Mouse (Mus musculus) liver, embryonic 16.5 days (tissue): ENCODE data around the gene Epha3. TPM values are rescaled to one million over a fixed set of nuclear protein-coding genes. Genes with fewer than 3 reads are reported as not detected.

Experiments
- ATAC-seq: fragments of 200-750 bp; cut with Nextera tagmentation; 2 replicates; pipeline ENCODE4 v1.8.0; 2017; ENCODE audit warnings: low read depth, mild to moderate bottlenecking, moderate number of reproducible peaks, moderate library complexity
- H3K27ac ChIP-seq: fragments of 300-500 bp; sonication (generic); 2 replicates; pipeline ENCODE4 v1.5.1; 2014; ENCODE audit warnings: mild to moderate bottlenecking, low read length
- H3K27me3 ChIP-seq: fragments of 300-500 bp; sonication (generic); 2 replicates; pipeline ENCODE4 v1.6.1; 2014; ENCODE audit warnings: low read depth, low read length, mixed read lengths; ENCODE audit not compliant: control insufficient read depth, insufficient read depth
- H3K36me3 ChIP-seq: fragments of 300-500 bp; sonication (generic); 2 replicates; pipeline ENCODE4 v1.6.1; 2014; ENCODE audit warnings: mild to moderate bottlenecking; ENCODE audit not compliant: control insufficient read depth, insufficient read depth
- H3K4me1 ChIP-seq: fragments of 300-500 bp; sonication (generic); 2 replicates; pipeline ENCODE4 v1.6.1; 2014; ENCODE audit warnings: low read depth, low read length, mixed read lengths; ENCODE audit not compliant: control insufficient read depth
- H3K4me2 ChIP-seq: fragments of 300-500 bp; sonication (generic); 2 replicates; pipeline ENCODE4 v1.6.1; 2014; ENCODE audit warnings: low read depth, low read length, mixed read lengths
- H3K4me3 ChIP-seq: fragments of 300-500 bp; sonication (generic); 2 replicates; pipeline ENCODE4 v1.5.1; 2014; ENCODE audit warnings: low read depth, mild to moderate bottlenecking, low read length
- H3K9ac ChIP-seq: fragments of 300-500 bp; sonication (generic); 2 replicates; pipeline ENCODE4 v1.6.1; 2014; ENCODE audit warnings: low read depth, low read length
- H3K9me3 ChIP-seq: fragments of 300-500 bp; sonication (generic); replicated peaks from 2 replicates; pipeline ENCODE4 v1.6.1; 2016; ENCODE audit warnings: low read length; ENCODE audit not compliant: control insufficient read depth
- WGBS: fragments of 180-500 bp; shearing (Covaris S2); extraction: QIAGEN DNeasy Blood & Tissue Kit; methylation state at CpG from one replicate; pipeline ENCODE4 v1.1.7; 2014; ENCODE audit not compliant: insufficient replicate concordance; 5-methylcytosine and 5-hydroxymethylcytosine counted together
- polyA plus RNA-seq: library from polyadenylated mRNA; unstranded; fragments of >200 nt; fragmentation: Nextera tagmentation; extraction: Ambion mirVana; gene quantifications from 2 replicates; pipeline ENCODE4 v1.2.1, GENCODE M21; 2015

Epha3 gene
- polyA plus RNA-seq, 1 experiment from 2014 or later, result 0.81 TPM

DNA sequence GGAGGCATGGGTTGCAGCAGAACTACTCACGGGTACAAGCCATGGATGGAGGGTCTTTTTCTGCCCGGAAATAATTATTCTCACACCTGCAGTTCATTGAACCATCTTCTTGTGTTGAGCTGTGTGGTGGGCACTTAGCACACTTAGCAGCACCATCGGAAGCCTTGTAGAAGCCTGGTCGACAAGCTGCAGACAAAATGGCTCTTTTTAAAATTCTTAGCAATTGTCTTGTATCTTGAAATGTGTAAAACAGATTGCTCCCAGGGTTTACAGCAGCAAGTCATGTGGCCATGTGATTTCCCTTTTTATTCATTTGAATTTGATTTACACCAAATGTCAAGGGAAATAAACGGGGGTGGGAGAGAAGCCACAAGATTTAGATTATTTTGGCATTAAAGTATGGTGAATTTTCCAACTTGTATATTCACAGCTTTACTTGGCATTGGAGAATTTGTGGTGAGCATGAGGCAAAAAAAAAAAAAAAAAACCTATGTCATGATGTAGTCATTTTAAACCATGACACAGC is 210.5 kb downstream of the Epha3 start:
- H3K27ac ChIP-seq, result no peak overlapping the region
- H3K9me3 ChIP-seq, result no peaks in the 10 kb centered on the region
- H3K4me3 ChIP-seq, result no peak overlapping the region
- no peak overlapping the region for H3K9ac ChIP-seq
- no peak for ATAC-seq
- no peaks in the 10 kb centered on the region for H3K27me3 ChIP-seq
- H3K36me3 ChIP-seq, result no peaks in the 10 kb centered on the region
- H3K4me2 ChIP-seq, result no peak overlapping the region
- WGBS, result 67% methylated on average over 5 of the region's 5 CpGs
- no peaks in the 10 kb centered on the region for H3K4me1 ChIP-seq

DNA sequence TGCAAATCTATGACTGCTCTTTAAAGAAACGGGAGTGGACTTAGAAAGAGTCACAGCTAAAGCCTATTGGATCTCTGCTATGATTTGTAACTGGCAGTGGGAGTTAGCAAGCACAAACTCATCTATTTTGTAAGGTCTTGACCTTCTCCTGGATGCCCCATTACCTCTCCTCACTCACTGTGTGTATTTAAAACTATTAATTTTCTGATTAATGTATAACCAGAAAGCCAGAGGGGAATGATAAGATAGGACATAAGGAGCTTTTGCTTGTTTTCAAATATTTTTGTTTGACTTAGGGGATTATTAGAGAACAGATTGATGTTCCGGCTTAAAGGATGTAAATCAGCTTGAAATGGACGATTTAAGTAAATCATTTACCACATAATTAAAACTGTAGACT is 213.2 kb downstream of the Epha3 start:
- no peaks in the 10 kb centered on the region for H3K36me3 ChIP-seq
- H3K4me1 ChIP-seq, result no peaks in the 10 kb centered on the region
- no peak overlapping the region for H3K9ac ChIP-seq
- no peak overlapping the region for H3K27ac ChIP-seq
- 45% methylated on average over 3 of the region's 3 CpGs for WGBS
- no peak for ATAC-seq
- no peaks in the 10 kb centered on the region for H3K27me3 ChIP-seq
- no peak overlapping the region for H3K4me2 ChIP-seq
- H3K9me3 ChIP-seq, result no peaks in the 10 kb centered on the region
- H3K4me3 ChIP-seq, result no peak overlapping the region

DNA sequence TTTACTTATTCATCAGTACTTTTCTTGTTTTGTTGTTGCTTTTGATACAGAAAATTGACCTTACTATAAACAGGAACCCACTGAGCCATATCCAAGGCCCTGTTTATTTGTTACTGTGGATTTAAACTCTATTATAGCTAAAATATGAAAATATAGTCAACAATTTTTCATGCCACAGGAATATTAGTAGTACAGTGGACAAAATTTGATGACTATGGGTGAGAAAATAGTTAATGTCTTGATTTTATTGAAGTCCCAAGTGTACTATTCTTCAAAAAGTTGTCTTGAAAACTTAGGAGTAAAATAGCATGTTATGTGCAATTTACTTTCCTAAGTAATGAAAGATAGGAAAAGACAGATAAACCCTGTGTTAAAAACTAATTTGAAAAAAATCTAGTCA is 217.4 kb downstream of the Epha3 start:
- Histone ChIP-seq H3K36me3 (no peaks in the 10 kb centered on the region), H3K27me3 (no peaks in the 10 kb centered on the region), H3K4me3 (no peak overlapping the region), H3K4me2 (no peak overlapping the region), H3K27ac (no peak overlapping the region), H3K9me3 (no peaks in the 10 kb centered on the region), H3K9ac (no peak overlapping the region), H3K4me1 (no peaks in the 10 kb centered on the region)
- no peak for ATAC-seq

DNA sequence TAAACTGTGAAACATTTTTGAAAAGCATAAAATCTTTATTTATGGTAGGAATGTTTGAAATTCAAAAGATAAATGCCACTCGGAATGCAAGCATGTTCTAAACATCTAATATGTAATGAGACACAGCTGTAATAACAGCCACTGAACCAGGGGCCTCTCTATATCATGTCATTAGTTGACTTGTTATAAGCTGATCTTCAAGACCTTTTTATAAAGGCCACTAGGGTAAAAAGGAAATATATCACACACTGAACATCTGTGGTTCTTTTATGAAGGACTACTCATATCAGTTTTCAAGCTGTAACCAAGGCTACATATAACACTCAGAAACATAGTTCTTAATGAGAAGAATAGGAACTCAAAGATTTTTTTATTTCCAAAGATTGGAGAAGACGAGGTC is 221.3 kb downstream of the Epha3 start:
- no peak for ATAC-seq
- Histone ChIP-seq H3K27me3 (no peaks in the 10 kb centered on the region), H3K9me3 (no peaks in the 10 kb centered on the region), H3K4me2 (no peak overlapping the region), H3K4me1 (no peaks in the 10 kb centered on the region), H3K27ac (no peak overlapping the region), H3K9ac (no peak overlapping the region), H3K4me3 (no peak overlapping the region), H3K36me3 (no peaks in the 10 kb centered on the region)
- 37% methylated on average over 2 of the region's 2 CpGs for WGBS

DNA sequence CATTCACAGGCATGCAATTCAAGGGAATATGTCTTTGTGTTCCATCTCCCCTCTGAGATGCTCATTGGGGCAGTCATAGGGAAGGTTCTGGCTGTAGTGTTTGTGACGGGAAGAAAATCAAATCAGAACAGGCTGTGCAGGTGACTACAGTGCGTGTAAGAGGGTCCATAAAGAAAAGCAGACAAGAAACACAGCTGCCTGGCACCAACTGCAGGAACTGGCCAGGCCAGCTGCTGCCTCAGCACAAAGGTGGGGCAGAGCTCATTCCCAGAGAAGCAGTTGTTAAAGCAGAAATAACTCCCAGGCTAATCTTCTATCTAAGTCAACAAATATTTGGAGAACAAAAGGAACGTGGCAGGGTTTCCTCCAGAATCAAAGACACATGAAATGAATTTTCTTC is 222.4 kb downstream of the Epha3 start:
- H3K4me3 ChIP-seq, result no peak overlapping the region
- no peaks in the 10 kb centered on the region for H3K27me3 ChIP-seq
- no peak overlapping the region for H3K9ac ChIP-seq
- no peaks in the 10 kb centered on the region for H3K4me1 ChIP-seq
- no peak overlapping the region for H3K4me2 ChIP-seq
- no peak for ATAC-seq
- H3K27ac ChIP-seq, result no peak overlapping the region
- 41% methylated on average over 3 of the region's 3 CpGs for WGBS
- no peaks in the 10 kb centered on the region for H3K9me3 ChIP-seq
- H3K36me3 ChIP-seq, result no peaks in the 10 kb centered on the region

DNA sequence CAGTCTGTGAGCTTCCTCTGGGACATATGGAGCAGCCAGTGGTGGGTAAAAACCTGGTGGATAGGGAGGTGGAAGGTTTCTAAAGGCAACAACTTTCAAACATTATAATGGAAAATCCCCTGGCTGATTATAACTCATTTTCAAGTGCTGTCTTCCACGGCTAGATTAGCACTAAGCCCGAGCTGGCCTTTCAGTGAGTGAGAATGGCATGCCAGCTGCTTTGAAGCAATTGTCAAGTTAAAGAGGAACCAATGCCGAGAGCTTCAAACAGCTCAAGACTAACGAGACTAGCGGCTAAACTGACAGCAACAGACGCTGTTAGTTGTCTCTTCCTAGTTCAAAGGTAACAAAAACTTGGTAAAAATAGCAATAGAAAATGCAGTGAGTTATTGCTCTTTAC is 225.3 kb downstream of the Epha3 start:
- Histone ChIP-seq H3K9me3 (no peaks in the 10 kb centered on the region), H3K9ac (no peak overlapping the region), H3K4me3 (no peak overlapping the region), H3K36me3 (no peaks in the 10 kb centered on the region), H3K4me2 (no peak overlapping the region), H3K4me1 (no peaks in the 10 kb centered on the region), H3K27me3 (no peaks in the 10 kb centered on the region), H3K27ac (no peak overlapping the region)
- no peak for ATAC-seq
- WGBS, result 40% methylated on average over 6 of the region's 6 CpGs

DNA sequence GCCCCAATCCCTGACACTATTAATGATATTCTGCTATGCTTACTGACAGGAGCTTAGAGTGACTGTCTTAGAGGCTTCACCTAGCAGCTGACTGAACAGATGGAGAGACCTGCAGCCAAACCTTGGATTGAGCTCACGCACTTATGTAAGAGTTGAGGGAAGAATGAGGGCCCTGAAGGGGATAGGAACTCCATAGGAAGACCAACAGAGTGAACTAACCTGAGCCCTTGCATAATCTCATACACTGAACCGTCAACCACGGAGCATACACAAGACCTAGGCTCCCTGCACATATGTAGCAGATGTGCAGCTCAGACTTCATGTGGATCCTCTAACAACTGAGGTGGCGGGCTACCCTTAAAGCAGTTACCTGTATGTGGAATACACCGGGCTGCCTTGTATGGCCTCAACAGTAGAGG is 230.2 kb downstream of the Epha3 start:
- H3K4me1 ChIP-seq, result no peaks in the 10 kb centered on the region
- WGBS, result 75% methylated on average over 5 of the region's 5 CpGs
- H3K27me3 ChIP-seq, result no peaks in the 10 kb centered on the region
- H3K36me3 ChIP-seq, result no peaks in the 10 kb centered on the region
- no peak overlapping the region for H3K4me2 ChIP-seq
- ATAC-seq, result no peak
- no peak overlapping the region for H3K4me3 ChIP-seq
- no peaks in the 10 kb centered on the region for H3K9me3 ChIP-seq
- H3K27ac ChIP-seq, result no peak overlapping the region
- no peak overlapping the region for H3K9ac ChIP-seq

DNA sequence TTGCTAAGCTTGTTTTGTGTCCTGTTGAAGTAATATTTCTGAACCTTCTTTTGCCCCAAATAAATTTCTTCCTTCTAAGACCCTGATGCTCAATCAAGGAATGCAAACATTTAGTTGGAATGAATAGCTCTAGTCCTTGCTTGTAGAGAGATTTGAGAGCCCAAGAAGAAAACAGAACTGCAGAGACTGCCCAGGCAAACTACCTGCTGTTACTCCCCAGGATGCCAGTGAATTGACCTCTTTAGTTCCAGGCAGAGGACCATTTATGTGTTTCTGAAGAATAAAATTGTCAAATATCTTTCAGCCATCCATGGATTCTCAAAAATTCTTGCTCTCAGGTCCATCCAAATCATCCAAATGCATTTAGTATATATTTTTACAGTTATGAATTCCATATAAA is 238.7 kb downstream of the Epha3 start:
- Histone ChIP-seq H3K27me3 (no peaks in the 10 kb centered on the region), H3K4me1 (no peaks in the 10 kb centered on the region), H3K27ac (no peak overlapping the region), H3K4me3 (no peak overlapping the region), H3K36me3 (no peaks in the 10 kb centered on the region), H3K9ac (no peak overlapping the region), H3K4me2 (no peak overlapping the region), H3K9me3 (no peaks in the 10 kb centered on the region)
- ATAC-seq, result no peak

DNA sequence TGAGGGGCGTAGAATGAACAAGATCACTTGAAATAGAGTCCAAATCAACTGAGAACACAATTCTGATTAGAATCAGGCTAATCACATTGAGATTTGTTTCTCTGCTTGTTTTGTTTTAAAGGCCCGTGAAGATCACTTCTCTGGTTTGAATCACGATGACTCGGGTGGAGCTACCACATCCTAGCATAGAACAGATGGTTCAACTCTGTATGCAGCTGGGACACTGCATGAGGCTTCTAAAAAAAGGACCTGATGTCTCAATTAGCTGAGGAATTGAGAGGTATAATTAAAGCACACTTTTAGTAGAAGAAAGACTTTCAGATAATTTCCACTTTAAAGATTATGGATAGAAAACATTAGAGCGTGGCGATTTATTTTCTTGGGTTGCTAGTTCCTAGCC is 242.1 kb downstream of the Epha3 start:
- Histone ChIP-seq H3K9ac (no peak overlapping the region), H3K36me3 (no peaks in the 10 kb centered on the region), H3K4me2 (no peak overlapping the region), H3K4me3 (no peak overlapping the region), H3K27ac (no peak overlapping the region), H3K9me3 (no peaks in the 10 kb centered on the region), H3K4me1 (no peaks in the 10 kb centered on the region), H3K27me3 (no peaks in the 10 kb centered on the region)
- no peak for ATAC-seq
- 76% methylated on average over 6 of the region's 6 CpGs for WGBS

DNA sequence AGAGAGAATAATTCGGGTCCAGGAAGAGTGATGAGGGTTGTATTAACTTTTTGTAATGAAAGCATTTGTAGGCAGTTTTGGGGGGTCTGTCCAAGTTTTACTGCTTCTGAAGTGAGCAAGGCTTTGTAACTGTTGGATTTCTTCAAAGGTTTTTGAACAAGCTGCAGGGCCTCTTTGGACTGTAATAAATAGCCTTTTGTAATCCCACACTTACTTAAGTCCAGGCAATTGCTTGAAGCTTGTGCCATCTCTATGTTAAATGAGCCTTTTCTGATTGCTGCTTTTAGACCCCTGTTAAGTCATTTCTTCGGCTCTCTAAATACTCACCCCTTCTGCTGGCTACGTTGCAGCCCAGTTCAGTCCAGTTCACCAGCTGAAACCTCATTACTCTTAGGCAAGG is 248.6 kb downstream of the Epha3 start:
- ATAC-seq, result no peak

More for the DNA sequence above, 248.6 kb downstream of the Epha3 start:
- H3K4me2 ChIP-seq, result no peak overlapping the region
- no peaks in the 10 kb centered on the region for H3K36me3 ChIP-seq
- H3K4me3 ChIP-seq, result no peak overlapping the region
- H3K27ac ChIP-seq, result no peak overlapping the region
- no peaks in the 10 kb centered on the region for H3K4me1 ChIP-seq
- 64% methylated on average over 3 of the region's 3 CpGs for WGBS
- H3K27me3 ChIP-seq, result no peaks in the 10 kb centered on the region
- no peak overlapping the region for H3K9ac ChIP-seq
- H3K9me3 ChIP-seq, result no peaks in the 10 kb centered on the region
